18 mouse cellular contexts compared by ENCODE assay signal in genomic region chr7:70279101-70279500, GRCm38 (mm10).
"Had no signal": no experiment of that assay in that cellular context is flagged by ENCODE, and none has a peak within 500 bp of the region (broad histone marks: within the 10 kb centered on the region; RNA-seq: fewer than 3 reads in every experiment).

No protein-coding gene starts in this region.

- H3K27ac ChIP-seq: liver, embryonic 13.5 days; liver, embryonic 15.5 days; lung, embryonic 15.5 days; macrophage; midbrain, embryonic 12.5 days; neural tube, embryonic 12.5 days; stomach, embryonic 15.5 days; stomach, postnatal 0 days had no signal

- H3K9ac ChIP-seq: liver, embryonic 13.5 days; liver, embryonic 15.5 days; liver, postnatal 0 days; lung, embryonic 15.5 days; midbrain, embryonic 12.5 days; neural tube, embryonic 12.5 days; stomach, embryonic 15.5 days had no signal

- H3K4me3 ChIP-seq: liver, embryonic 13.5 days; liver, embryonic 15.5 days; megakaryocyte, embryonic 14.5 days; midbrain, embryonic 12.5 days; neural tube, embryonic 12.5 days; stomach, embryonic 15.5 days had no signal

- H3K9me3 ChIP-seq: liver, embryonic 13.5 days; liver, embryonic 15.5 days; lung, embryonic 15.5 days; midbrain, embryonic 12.5 days; neural tube, embryonic 12.5 days; stomach, embryonic 15.5 days had no signal

- H3K4me2 ChIP-seq: liver, embryonic 13.5 days; liver, embryonic 15.5 days; neural tube, embryonic 12.5 days had no signal

- H3K4me1 ChIP-seq: liver, embryonic 13.5 days; liver, embryonic 15.5 days; megakaryocyte, embryonic 14.5 days had no signal

- ATAC-seq: liver, postnatal 0 days; lung, postnatal 0 days had no signal

- H3K36me3 ChIP-seq: liver, embryonic 13.5 days; liver, embryonic 15.5 days; lung, embryonic 15.5 days; midbrain, embryonic 12.5 days; neural tube, embryonic 12.5 days; stomach, embryonic 15.5 days had no signal

- DNase-seq: liver, embryonic 13.5 days; liver, postnatal 0 days; lung, adult 2 months; lung, postnatal 14 days; lung, postnatal 36 days; right cerebral cortex, postnatal 14 days; thymus, adult 2 months; thymus, postnatal 25 days; thymus, postnatal 4 days had no signal
